Mouse (Mus musculus) activated CD4-positive, CD25-positive, alpha-beta regulatory T cell, adult 4 months (primary cell): ENCODE measurements around the gene Gatb. TPM values are rescaled to one million over a fixed set of nuclear protein-coding genes. Genes with fewer than 3 reads are reported as not detected.

Source experiments
- ATAC-seq: one replicate; pipeline ENCODE4 v1.8.0; 2017
- polyA plus RNA-seq, 2 experiments: library from polyadenylated mRNA; unstranded; fragments of 100-300 nt; shearing (Covaris generic); gene quantifications; one replicate each; pipeline ENCODE4 v1.2.1; 2017

The Gatb gene
- polyA plus RNA-seq, 2 experiments from 2014 or later: 13.4 to 14.6 TPM

DNA sequence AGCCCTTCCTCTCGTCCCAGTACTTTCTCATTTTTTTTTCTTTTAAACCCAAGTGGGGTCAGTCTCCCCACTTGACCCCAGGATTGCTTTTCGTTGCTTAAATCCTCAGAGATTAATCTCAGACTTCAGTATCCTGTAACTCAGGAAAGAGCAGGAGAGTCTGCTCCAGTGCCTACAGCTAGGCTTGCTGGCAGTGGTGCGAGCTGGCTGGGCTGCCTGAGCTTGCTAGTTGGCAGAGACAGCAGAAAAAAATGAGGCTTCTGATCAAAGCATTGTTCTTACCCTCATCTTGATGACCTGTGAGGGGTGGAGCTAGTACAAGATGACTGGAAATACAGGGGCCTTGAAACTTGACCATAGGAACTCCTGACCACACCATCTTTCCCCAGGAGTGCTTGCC, 20.5 kb downstream of the Gatb start:
- no peak for ATAC-seq

DNA sequence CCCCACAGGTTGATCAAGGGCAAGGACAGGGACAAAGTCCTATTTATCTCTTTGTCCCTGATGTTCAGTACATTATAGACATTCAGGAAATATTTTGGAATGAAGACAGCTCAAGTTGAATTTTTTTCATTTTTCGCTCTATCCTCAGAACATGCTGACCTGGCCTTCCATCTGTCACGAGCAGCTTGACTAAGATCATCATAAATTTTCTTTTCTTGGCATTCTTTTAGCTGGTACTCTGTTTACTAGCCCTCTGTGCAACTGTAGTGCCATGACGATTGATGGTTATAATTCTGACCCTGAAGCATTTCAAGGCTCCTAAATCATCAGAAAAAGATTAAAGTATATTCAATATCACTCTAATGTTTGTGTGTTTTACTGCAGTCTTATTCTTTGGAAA, 25.6 kb downstream of the Gatb start:
- no peak for ATAC-seq

DNA sequence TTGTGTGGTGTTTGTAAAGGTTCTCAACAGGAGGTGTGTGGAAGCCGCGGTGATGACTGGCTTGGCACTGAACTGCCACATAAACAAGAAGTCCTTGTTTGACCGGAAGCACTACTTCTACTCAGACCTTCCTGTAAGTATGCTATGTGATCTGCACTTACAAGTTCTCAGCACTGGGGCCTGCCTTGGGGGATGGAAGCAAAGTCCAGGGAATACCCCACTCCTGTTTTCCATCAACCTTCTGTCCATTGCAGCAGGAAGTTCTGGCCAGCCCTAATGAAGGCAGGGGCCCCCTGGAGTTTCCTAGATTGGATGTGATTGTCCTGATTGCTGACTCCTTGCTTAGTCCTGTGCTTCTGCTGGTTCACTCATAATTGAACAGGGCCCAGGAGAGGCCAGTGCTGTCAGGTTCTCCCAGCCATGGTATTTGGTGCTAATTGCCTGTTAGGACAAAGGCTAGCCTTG, 28.0 kb downstream of the Gatb start:
- no peak for ATAC-seq

DNA sequence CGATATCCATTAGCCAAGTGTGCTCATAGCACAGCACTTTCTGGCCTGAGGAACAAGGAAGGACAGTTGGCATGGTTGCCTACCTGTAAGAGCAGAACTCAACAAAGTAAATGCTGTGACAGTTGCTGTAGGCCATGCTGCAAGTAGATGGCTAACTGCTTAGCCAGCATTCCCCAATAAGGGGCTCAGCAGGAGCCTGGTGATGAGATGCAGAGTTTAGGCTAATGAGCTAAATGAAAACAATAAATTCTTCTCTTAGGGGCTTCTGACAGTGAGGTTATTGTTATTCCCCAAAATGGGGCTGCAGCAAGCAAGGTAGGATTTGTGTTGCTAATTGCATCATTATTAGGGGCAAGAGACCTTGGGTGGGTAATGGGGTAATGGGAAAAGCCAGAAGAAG, 29.9 kb downstream of the Gatb start:
- no peak for ATAC-seq

DNA sequence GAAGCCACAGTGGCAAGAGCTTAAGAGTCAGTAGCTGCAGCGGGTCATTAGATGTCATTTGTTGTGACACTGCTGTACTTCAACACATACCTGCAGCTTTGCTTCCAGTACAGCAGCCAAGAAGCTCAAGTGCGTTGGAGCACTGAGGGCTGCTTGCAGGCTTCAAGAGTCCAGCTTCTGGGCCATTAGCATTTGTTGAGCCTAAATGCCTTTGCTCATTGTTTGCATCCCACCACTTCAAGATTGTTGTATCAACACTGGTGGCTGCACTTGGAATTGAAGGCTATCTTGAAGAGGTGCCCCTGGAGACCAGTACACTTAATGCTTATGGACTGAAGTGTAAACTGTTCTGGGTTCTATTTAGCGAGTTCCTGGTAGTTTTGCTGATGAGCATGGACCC, 33.0 kb downstream of the Gatb start:
- no peak for ATAC-seq

DNA sequence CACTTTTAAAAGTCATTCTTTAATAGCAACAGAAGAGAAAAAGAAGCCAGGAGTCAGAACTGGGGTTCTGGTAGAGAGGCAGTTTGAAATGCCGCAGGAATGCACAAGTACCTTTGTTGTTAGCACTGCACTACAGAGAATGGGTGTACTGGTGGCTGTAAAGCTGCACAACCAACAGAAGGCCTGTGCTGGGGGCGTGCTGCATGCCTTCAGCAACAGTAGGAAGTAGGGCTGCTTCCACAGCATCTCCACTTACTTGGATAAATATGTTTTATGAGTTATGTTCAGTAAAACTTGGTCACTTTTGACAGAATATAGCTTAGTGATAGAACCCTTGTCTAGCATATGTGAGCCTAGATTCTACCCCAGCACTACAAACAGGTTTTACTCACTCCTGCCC, 33.8 kb downstream of the Gatb start:
- no peak for ATAC-seq

DNA sequence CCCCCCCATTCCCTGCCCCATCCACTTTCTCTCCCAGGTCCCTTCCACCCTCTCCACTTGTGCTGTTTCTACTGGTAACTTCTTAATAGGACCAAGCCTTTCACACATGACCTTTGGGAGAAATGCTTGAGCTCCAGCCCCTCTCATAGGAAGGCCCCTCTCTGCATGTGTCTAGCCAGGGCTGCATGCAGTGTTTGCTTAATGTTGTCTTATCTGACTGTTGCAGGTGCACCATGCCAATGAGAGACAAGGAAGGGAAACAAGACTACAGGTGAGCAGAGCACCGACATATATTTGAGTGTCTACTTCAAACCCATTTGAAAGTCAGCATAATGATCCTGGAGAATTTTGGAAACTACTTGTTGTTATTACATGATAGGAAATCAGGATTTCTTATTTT, 42.5 kb downstream of the Gatb start:
- ATAC-seq: no peak

DNA sequence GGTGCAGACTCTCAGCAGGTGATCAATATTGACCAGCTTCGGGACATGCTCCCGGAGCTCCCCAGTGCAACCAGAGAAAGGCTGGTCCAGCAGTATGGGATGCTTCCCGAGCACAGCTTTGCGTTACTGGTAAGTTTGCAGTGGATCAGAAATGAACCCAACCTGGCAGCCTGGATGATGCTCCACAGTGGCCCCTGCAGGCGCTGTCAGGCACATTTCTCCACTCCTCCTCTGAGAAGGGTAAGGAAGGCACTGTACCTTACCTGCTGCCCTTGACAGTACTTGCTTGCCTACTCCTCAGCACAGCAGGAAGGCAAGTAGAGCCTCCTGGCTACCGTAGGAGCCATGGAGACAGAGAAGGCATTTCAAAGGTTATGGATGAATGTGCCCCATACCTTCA, 45.0 kb downstream of the Gatb start:
- no peak for ATAC-seq

DNA sequence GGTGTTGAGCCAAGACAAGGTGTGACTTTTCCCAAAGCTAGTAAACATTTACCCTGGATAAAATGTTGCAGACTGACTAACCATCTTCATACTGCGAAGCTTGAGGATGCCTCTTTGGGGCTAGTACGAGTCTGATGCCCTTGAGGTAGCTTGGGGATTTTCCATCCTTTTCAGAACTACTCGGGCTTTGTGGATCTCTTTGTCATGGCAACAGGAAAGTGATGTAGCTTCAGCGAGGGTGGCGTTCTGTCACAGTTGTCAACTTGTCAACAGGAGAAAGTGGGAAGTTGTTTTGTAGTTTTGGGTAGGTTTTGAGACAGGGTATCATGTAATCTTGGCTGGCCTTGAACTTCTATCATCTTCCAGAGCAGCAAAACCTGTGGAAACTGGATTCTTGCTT, 45.4 kb downstream of the Gatb start:
- no peak for ATAC-seq

DNA sequence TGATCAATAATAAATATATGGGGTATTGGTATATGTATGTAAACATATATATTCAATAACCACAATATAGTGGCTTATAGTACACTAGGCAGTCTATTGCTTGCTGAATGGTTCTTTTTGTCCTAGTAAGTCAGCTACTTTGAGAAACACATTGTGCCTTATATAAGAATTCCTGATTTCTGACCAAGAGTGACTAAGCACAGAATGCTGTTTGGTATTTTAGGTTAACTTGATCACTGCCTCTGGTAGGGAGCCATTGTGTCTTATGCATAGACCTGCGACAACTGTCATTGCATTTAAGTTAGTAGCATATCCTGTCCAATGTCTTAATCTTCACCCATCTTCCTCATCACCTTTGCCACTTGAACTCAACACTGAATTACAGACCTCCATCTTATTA, 45.8 kb downstream of the Gatb start:
- ATAC-seq: no peak

DNA sequence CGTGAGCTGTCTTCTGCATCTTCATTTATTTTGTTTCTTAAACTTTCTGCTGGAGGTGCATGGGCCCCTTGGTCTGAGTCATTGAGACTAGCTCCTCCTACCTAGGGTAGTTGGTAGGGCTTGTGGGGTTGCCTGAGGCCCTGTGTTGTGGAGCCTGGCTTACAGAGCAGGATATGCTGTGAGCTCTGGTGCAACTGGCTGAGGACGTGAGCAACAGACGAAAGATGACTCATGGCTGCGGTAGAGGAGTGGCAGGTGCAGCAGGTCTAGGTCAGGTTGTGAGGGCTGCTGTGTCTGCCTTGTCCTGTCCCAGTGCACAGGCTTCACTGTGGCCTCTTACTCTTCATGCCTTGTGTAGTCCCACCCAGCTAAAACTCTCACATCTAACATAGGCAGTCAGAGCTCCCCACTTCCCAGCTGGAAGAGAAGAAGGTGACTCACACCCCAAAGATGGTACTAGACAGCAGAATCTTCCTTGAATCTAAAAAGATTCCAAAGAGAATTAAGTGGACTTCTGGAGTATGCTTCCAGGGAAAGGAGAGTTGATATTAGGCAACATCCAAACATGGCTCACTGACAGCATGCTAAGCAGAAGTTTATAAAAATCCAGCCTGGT, 56.1 kb downstream of the Gatb start:
- peak; percentile 28 for ATAC-seq

DNA sequence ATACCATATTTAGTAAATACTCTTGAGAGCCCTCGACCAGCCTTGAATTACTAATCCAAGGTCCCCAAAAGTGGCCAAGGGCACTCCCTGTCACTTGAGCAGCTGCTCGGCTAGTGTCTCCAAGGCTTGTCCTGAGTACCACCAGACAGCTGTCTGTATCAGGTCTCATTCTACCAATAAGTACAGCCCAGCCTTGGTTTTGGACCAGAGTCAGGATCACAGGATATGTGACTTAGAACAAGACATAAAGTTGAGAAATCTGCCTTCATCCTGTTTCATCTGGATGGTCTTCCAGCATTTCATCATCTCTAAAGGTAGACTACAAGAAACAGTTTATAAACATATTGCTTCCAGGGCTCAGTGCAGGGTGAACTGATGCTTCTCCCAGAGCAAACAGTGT, 59.8 kb downstream of the Gatb start:
- ATAC-seq: no peak

DNA sequence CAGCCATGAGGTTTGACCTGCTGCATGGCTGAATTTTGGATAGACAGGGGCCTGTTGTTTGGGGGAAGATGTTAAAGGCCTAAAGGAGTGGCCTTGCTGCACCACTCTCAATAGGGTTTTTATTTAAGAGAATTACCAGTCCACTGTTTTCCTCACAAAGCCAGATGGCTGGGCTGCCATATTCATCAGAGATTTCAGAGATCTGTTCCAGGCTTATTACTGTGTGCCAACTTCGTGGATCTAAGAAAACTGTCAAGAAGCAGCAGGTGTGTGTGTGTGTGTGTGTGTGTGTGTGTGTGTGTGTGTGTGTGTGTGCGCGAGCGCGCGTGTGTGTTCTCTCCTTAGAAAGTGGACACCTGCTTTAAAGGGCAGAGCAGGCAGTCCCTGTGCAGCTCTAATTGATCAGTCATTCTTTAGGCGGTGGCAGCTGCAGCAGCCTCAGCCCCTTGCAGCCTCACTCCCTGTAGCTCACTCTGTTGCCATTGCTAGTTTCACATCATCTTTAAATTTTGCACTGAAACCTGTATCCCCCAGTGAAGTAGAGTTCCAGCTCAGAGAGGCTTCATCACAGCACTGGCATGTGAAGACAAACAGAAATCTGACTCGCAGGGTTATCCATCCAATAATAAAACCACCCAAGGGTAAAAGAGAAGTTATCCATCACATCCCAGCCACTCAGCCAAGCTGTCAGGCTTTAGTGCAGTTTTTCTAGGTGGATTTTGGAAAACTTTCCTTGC, 60.6 kb downstream of the Gatb start:
- ATAC-seq: no peak

DNA sequence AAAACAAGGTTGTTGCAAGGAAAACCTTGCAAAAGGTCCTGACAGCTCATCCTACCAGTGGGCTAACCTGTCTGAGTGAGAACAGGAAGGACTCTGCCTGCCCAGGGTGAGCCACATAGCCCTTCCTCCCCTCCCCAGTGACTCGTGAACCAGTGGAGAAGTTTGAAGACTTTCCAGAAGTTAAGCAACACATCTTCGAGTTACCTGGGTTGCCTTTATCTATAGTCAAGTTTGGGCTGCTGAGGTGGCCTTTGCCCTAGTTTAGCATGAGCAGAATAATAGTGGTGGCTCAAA, 61.2 kb downstream of the Gatb start:
- ATAC-seq: no peak

DNA sequence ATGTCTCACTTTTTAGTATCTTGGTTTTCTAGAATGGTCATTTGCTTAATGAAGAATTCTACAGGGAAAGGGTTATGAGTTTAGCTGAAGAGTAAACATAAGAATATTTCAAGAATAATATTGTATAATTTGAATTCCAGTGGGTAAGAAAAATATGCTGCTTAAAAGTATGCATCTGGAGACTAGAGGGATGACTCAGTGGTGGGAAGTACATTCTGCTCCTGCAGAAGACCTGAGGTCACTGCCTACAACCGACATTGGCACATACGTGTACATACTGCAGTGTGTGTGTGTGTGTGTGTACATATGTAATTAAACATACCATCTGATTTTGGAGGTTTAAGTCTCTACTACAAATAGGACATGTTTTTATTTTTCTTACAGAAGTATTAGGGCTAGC, 61.7 kb downstream of the Gatb start:
- no peak for ATAC-seq

DNA sequence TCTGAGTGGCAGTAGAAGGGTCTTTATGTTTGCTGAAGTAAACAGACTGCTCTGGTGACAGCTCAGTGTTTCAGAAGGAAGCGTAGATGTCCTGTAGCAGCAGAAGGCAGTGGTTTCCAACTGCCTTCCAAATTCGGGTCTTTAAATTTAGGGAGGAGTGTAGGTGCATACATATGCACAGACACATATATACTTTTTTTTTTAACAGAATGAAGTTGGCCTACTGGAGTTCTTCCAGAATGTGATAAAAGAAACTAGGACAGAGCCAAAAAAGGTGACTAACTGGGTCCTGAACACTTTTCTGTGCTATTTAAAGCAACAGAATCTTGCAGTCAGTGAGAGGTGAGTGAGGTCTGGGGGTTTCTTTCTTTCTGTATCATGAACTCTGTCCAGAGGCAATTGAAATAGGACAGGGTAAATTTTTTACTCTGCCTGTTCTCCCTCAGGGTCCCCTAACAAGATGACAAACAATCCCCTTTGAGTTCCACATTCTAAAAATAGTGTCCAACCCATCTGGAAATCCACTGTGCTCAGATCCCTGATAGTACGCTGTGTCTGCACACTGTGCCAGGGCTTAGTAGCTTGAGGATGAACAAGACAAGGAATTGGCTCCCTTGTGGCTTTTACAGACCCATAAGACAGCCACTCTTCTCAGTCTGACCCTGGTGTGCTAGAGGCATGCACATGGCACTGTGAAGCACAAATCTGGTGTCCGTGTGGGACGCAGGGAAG, 63.0 kb downstream of the Gatb start:
- no peak for ATAC-seq

DNA sequence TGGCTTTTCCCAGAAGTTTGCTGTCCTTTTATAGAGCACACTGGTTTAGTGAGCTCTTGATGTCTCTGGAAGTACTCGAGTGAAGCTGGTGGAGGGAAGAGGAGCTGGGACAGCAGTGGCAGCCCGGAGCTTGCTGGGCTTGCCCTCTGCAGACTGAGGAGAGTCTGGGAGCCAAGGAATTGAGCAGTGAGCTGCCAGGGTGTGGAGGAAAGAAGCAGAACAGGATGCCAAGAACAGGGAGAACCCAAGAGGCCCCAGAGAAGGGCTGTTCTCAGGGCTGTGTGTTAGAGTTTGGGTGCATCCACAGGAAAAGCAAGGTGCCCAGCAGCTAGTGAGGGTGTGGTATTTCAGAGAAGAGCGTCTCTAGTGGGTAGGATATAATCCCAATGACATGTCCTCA, 67.8 kb downstream of the Gatb start:
- ATAC-seq: no peak

DNA sequence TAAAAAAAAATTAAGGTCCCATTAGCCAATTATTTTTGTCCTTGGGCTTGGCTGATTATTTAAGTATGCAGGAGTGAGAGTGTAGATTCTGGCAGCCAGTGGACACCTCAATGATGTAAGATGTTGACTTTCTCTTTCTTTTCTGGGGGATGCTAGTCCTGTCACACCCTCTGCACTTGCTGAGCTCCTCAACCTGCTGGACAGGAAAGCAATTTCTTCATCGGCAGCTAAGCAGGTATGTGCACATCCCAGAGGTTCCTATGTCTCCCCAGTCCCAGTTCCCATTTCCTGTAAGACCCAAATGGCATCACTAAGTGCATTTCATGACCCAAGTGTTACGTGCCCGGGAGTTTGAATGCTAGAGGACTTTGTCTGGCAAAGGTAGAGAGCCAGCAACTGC, 70.9 kb downstream of the Gatb start:
- ATAC-seq: no peak

DNA sequence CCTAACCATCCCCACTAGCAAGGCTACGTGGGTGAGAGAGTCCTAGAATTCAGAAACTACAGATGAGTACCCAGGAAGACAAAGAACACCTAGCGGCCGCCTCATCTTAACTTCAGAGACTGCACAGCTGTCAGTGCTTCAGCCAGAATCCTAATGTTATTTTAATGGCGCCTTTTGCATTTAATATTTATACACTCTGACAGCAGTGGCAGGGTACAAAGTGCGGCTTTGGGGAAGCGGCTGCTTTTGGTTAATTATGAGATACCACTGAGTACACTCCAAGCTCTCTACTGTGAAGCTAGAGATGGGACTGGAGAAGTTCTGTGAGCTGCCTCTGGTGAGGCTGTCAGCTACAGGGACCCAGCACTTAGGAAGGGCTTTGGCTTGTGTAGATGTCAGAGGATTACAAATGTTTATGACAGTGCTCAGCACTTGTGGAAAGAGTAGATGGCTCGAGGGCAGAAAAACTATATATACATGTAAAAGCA, 71.6 kb downstream of the Gatb start:
- ATAC-seq: no peak

DNA sequence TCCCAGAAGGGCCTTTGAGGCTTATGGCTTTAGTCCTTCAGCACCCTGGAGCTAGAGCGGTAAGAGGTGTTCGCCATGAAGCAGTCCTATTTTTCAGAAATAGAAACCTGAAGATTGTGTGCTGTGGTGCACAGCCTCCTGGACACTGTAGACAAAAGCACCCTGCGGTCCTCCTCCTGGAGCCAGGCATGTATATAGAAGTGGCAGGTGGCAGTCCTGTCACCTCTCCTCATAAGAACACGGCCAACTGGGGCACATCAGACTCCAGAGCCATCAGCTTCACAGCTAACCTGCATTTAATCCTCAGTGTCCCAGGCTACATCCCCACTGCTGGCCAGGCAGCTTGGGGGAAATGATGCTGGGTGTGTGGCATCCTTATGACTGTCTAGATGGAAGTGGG, 75.3 kb downstream of the Gatb start:
- no peak for ATAC-seq

DNA sequence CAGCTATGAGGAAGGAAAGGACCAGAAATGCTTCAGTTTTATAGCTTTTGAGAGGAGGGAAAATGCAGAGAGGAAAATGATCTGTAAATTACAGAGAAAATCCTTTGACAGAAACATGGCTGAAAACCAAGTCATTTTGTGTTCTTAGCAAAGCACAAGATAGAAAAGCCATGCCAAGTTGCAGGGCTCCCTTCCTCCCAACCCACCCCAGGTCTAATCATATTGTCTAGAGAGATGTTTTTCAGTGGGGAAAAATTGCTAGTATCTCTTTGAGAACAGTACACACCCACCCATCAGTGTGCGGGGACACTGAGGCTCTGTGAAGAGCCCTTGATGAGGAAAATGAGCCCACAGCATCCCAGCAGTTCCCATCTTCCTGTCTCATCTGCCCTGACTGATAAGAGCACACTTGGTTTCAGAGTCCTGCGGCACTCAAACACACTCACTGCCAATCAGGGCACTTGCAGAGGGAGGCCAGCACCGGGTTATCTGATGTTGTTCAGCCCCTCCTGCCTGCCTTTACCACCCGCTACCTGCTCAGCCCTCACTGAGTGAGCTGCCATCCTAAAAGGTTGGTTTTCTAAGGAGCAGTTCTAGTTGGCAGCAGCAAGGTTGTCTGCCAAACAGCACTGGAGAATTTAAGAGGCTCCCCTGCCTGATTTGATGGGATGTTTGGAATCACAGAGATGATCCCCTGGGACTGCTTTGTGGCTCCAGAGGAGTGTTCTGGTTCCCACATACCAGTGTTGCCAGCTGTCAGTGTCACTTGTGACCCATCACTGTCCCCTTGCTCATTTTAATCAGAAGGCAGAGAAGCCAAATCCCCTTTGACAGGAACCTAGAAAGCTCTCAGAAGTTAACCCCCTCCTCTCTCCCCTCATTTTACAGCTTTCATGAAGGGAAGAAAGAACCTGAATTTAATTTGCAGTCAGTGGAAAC, 79.1 kb downstream of the Gatb start:
- ATAC-seq: no peak

DNA sequence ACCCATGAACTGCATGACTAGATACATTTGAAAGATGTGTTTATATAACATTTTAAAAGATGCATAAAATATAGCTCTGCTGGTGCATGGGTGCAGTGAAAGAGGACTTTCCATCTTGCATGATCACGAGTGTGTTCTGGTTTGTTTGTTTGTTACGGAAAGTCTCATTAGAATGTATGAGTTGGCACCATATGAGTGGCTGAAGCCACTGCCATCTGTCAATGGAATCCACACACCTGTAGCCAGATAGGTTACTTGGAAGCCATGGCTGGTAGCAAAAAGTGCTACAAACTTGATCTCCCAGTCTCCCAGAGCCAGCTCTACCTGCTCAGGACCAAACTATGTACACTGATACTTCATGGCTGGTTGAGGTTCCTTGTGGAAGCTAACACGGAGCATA, 81.6 kb downstream of the Gatb start:
- ATAC-seq: no peak

DNA sequence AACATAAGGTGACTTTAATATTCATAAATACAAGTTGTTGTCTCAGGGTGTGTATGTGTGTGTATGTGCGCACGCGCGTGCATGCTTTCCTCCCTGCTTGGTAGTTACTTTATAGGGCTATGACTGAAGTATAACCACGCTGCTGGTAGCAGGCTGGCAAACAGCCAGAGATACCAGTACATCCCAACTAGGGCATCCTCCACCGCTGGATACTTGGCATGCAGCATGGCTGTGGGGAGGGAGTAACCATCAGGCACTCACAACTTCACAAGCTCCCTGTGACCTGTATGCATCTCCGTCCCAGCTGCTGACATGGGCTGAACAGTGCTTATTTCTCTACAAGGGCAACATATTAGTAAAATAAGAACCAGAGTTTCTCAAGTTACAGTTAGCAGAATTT, 85.8 kb downstream of the Gatb start:
- ATAC-seq: no peak
